Mouse (Mus musculus) heart, adult 2 months (tissue): ENCODE measurements around the gene Slc25a11. TPM values are rescaled to one million over a fixed set of nuclear protein-coding genes. Genes with fewer than 3 reads are reported as not detected.

ENCODE experiments used
- DNase-seq, 2 experiments: peaks; one replicate each; pipeline ENCODE4 v3.0.0; 2021
- H3K27ac ChIP-seq: fragments of 200-600 bp; 2 replicates; pipeline ENCODE4 v1.8.1; 2022
- H3K27me3 ChIP-seq: fragments of 200-500 bp; 2 replicates; pipeline ENCODE4 v1.6.1; 2012; ENCODE audit warnings: mild to moderate bottlenecking, low read length, inconsistent platforms, mixed read lengths; ENCODE audit not compliant: control insufficient read depth, insufficient read depth
- H3K36me3 ChIP-seq: fragments of 200-500 bp; 2 replicates; pipeline ENCODE4 v1.6.1; 2012; ENCODE audit warnings: low read length, inconsistent platforms; ENCODE audit not compliant: control insufficient read depth, insufficient read depth
- H3K4me1 ChIP-seq: fragments of 200-500 bp; 2 replicates; pipeline ENCODE4 v1.6.1; 2011; ENCODE audit warnings: low read length; ENCODE audit not compliant: control insufficient read depth, insufficient read depth
- H3K4me3 ChIP-seq: fragments of 200-600 bp; 2 replicates; pipeline ENCODE4 v1.8.1; 2022
- H3K79me2 ChIP-seq: fragments of 200-500 bp; replicated peaks from 2 replicates; pipeline ENCODE4 v1.6.1; 2012; ENCODE audit warnings: mild to moderate bottlenecking, inconsistent platforms, low read length, moderate library complexity, mixed read lengths; ENCODE audit not compliant: control insufficient read depth, insufficient read depth
- H3K9ac ChIP-seq: fragments of 200-500 bp; 2 replicates; pipeline ENCODE4 v1.6.1; 2012; ENCODE audit warnings: low read depth, mild to moderate bottlenecking, control low read depth, inconsistent platforms, low read length, mixed read lengths
- CTCF ChIP-seq: fragments of 200-600 bp; IDR thresholded peaks from 2 replicates; pipeline ENCODE4 v1.8.1; 2022; ENCODE audit warnings: antibody characterized with exemption, mild to moderate bottlenecking, moderate library complexity
- EP300 ChIP-seq: fragments of 200-500 bp; IDR thresholded peaks from 2 replicates; pipeline ENCODE4 v1.6.1; 2011; ENCODE audit warnings: low read depth, low read length, control low read depth; ENCODE audit not compliant: insufficient read depth
- POLR2A ChIP-seq: fragments of 200-500 bp; IDR thresholded peaks from 2 replicates; pipeline ENCODE4 v1.6.1; 2011; ENCODE audit warnings: mild to moderate bottlenecking, low read depth, low read length, control low read depth; ENCODE audit not compliant: insufficient read depth
- WGBS: fragments of 180-500 bp; shearing (Covaris S2); methylation state at CpG from one replicate; pipeline ENCODE4 v1.1.7; 2018; 5-methylcytosine and 5-hydroxymethylcytosine counted together
- intact Hi-C: fragments of 180-260 bp; cut with DNase I; formaldehyde crosslinking; loops from one replicate; pipeline ENCODE4 v1.15.1; 2025
- polyA plus RNA-seq: library from polyadenylated mRNA; depleted of rRNA; stranded (reverse); fragments of >200 nt; gene quantifications from 2 replicates; pipeline ENCODE4 v1.2.3, GENCODE M21; 2012
- total RNA-seq, 2 experiments: library from RNA; stranded (reverse); gene quantifications; 2 replicates each; pipeline ENCODE4 v1.2.3; 2021

Slc25a11 gene
- total and polyA plus RNA-seq, 3 experiments = 532 to 632 (median 626) TPM

DNA sequence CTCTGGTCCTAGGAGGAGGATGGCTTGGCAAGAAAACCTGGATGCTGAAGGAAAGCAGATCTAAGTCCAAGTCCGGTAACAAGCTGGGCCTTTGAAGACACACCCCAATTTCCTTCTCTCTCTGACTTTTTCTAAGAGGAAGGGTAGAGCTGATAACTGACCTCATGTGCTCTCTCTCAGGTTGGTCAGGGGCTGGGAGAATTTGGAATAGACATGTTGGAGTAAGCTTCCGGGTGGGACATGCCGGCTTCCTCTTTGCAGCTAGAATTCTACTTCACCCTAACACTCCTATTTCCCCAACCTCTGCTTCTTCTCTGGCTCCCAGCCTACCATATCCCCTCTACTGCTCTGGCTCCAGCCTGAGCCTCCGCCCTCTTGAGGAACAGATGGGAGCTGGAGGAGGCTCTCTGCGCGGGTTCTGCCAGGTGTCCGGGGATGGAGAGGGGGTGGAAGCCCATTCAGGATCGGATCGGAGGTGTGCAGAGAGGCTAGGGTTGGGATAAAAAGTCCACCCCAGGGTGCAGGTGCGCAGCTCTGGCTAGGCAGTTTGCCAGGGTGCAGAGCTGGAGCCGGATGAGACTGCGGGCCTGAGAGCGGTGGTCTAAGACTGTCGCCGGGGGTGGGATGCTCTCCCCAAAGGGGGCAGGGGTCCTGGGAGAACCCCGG, 39.8 kb upstream of the Slc25a11 start:
- peak in 1 of 2 experiments; percentile 60 for DNase-seq
- no peaks in the 10 kb centered on the region for H3K79me2 ChIP-seq
- no peaks in the 10 kb centered on the region; the same call in 1 of the 2 replicates for H3K36me3 ChIP-seq
- peaks cover 5% of the 10 kb centered on the region for H3K4me1 ChIP-seq
- peak overlapping the region; percentile 98 for H3K27ac ChIP-seq
- H3K9ac ChIP-seq = peak overlapping the region; percentile 93
- no peak for TF ChIP-seq EP300
- no peak for TF ChIP-seq POLR2A
- TF ChIP-seq CTCF = no peak
- no peaks in the 10 kb centered on the region for H3K27me3 ChIP-seq
- WGBS = 3% methylated on average over 16 of the region's 16 CpGs
- intact Hi-C loops = loop anchor here (1.0 to 5.0 kb wide), 3 partner anchors 17 to 70 kb away; partner anchors contain the start of genes Rnf167 and Slc25a11
- peak overlapping the region; percentile 84 for H3K4me3 ChIP-seq

DNA sequence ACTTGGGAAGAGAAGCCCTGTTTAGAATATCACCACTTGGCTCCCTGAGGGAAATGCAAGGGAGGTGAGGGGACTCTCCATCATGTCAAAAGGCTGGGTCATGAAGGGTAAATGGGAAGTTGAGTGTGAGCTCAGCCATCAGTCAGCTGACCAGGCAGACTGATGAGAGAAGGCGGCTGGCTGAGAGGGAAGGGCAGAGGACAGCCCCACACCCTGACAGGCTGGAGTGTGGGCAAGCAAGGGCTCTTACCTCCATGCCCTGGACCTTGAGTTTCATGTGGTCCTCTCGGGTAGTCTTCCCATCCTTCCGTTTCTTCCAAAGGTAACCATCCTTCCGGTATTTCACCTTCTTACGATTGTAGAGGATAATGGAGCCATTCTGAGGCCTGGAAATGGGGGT, 36.4 kb upstream of the Slc25a11 start:
- WGBS = 80% methylated on average over 5 of the region's 5 CpGs
- TF ChIP-seq CTCF (no peak), EP300 (no peak), POLR2A (no peak)
- H3K36me3 ChIP-seq = no peaks in the 10 kb centered on the region

DNA sequence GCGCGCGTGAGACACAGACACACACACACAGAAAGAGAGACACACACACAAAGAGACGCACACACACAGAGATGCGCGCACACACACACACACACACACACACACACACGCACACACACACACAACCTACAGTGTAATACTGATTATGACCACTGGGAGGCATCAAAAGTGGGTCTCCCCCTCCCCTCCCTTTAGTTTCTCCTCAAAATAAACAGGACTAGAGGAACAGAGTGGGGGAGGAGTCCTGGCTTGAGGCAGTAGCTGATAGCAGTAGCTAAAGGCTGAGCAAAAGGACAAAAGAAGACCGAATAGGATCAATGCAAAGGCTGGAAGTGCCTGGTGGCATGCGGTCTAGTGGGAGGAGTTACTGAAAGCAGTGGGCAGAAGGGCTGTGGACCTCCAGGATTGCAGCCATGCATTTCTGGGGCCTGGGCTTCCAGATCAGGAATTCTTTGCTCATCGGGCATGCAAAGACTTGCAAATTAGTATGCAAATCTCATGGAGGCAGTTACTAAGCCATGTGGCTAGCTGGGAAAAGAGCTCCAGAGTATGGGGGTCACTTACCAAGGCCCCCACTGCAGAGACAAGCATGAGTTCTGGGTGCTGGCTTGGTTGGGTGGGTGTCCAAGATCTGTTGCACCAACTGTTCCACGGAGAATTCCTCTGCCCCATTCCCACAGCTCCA, 34.8 kb upstream of the Slc25a11 start:
- Histone ChIP-seq H3K9ac (no peak overlapping the region), H3K79me2 (no peaks in the 10 kb centered on the region), H3K27me3 (no peaks in the 10 kb centered on the region), H3K4me3 (no peak overlapping the region), H3K36me3 (no peaks in the 10 kb centered on the region), H3K4me1 (peaks cover 1% of the 10 kb centered on the region), H3K27ac (no peak overlapping the region)
- no peak for DNase-seq
- WGBS = 51% methylated on average over 11 of the region's 11 CpGs
- intact Hi-C loops = no loop called here
- TF ChIP-seq CTCF = peak; percentile 50
- no peak for TF ChIP-seq POLR2A
- TF ChIP-seq EP300 = no peak

More for the DNA sequence above, 36.4 kb upstream of the Slc25a11 start:
- Histone ChIP-seq H3K9ac (no peak overlapping the region), H3K4me1 (peaks cover 6% of the 10 kb centered on the region), H3K4me3 (no peak overlapping the region), H3K27ac (no peak overlapping the region), H3K79me2 (no peaks in the 10 kb centered on the region), H3K27me3 (no peaks in the 10 kb centered on the region)
- no peak for DNase-seq
- intact Hi-C loops = no loop called here

DNA sequence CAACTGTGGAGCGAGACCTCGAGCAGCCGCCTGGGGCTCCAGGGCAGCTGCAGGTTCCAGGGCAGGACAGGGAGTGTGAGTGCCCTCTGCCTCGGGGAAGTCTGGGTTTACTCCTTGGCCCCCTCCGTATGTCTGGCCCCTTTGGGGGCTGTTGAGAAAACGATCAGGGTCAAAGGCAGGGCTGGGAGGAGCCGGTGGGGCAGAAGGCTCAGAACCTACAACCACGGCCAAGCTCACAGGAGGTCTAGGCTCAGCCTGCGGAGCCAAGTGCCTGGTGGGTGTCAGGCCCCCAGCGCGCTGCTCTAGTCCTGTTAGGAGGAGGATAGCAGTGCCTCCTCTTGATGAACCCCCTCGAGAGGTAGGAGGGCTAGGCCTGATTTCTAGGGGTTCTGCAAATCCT, 33.9 kb upstream of the Slc25a11 start:
- Histone ChIP-seq H3K4me1 (peaks cover 1% of the 10 kb centered on the region), H3K9ac (no peak overlapping the region), H3K27me3 (no peaks in the 10 kb centered on the region), H3K79me2 (no peaks in the 10 kb centered on the region), H3K27ac (no peak overlapping the region), H3K4me3 (no peak overlapping the region), H3K36me3 (no peaks in the 10 kb centered on the region)
- intact Hi-C loops = no loop called here
- 79% methylated on average over 12 of the region's 12 CpGs for WGBS
- TF ChIP-seq EP300 (no peak), POLR2A (no peak), CTCF (no peak)
- no peak for DNase-seq

DNA sequence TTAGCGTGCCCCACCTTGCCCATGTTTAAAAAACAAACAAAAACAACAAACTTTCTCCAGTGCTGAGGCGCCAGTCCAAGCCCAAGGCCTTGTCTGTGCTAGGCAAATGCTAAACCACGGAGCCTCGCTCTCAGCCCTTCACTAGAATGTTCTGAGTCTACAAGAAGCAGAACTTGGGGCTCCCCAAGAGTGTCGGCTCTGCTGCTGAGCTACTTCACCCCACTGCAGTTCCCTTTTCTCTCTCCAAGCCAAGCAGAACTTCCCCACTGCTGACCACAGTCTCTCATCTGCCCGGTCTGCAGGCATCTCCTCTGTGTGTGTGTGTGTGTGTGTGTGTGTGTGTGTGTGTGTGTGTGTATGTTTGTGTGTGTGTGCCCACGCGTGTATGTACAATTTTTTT, 32.6 kb upstream of the Slc25a11 start:
- no peak for TF ChIP-seq CTCF
- no peak for TF ChIP-seq POLR2A
- TF ChIP-seq EP300 = no peak

DNA sequence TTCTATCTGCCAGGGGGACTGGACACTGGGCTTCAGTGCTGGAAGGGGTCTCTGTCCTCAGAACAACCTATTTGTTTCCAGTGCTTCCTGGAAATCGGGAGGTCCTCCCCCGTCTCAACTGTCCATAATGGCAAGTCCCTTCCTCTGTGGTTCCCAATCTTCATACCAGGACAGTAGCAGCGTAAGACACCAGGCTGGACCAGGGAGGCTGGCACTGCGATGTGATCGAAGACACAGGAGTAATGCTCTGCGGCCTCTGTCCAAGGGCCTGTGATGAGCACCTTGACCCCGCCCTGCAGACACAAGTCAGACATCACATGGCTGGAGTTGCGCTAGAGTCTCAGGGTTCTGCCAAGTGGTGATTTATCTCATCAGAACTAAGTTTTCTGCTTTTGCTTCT, 32.1 kb upstream of the Slc25a11 start:
- intact Hi-C loops = no loop called here
- no peak overlapping the region for H3K27ac ChIP-seq
- 91% methylated on average over 8 of the region's 8 CpGs for WGBS
- no peaks in the 10 kb centered on the region for H3K27me3 ChIP-seq
- no peak for DNase-seq
- no peak overlapping the region for H3K9ac ChIP-seq
- no peak overlapping the region for H3K4me3 ChIP-seq
- TF ChIP-seq POLR2A (no peak), CTCF (no peak), EP300 (no peak)
- no peaks in the 10 kb centered on the region for H3K79me2 ChIP-seq
- peaks cover 1% of the 10 kb centered on the region for H3K4me1 ChIP-seq
- H3K36me3 ChIP-seq = no peaks in the 10 kb centered on the region

More for the DNA sequence above, 32.6 kb upstream of the Slc25a11 start:
- no peaks in the 10 kb centered on the region for H3K36me3 ChIP-seq
- WGBS = 85% methylated on average over 8 of the region's 8 CpGs
- no peak overlapping the region for H3K4me3 ChIP-seq
- DNase-seq = peak in 1 of 2 experiments; percentile 55
- H3K79me2 ChIP-seq = no peaks in the 10 kb centered on the region
- H3K4me1 ChIP-seq = peaks cover 1% of the 10 kb centered on the region
- intact Hi-C loops = no loop called here
- H3K27me3 ChIP-seq = no peaks in the 10 kb centered on the region
- H3K9ac ChIP-seq = no peak overlapping the region
- H3K27ac ChIP-seq = no peak overlapping the region
